Mouse (Mus musculus): ENCODE data around the gene Gm8122.
"Not testable (repeated sequence)": the region's sequence is repeated elsewhere in the genome, so short reads cannot be mapped to it uniquely, and the experiment has no call there.

DNA sequence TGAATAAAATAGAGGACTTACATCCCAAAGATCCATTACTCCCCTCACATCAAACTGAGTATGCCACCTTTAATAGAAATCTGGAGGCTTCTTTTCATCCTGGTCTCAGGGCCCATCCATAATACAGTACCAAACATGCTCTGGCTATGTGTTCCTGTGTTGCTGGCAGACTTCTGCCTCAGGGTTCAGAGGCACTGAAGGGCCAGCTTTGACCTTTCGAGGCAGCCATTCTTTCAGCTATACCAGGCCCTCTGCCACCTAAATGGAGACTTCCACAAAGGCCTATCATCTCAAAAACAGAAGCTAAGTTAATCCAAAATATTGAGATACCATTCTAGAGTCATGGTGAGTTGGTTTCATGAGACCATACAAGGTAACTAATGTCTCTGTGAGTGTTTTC, 21.4 kb upstream of the Gm8122 start:
- TF ChIP-seq POLR2A (IDR thresholded peaks at IDR 0.05; ENCODE audit: borderline replicate concordance, insufficient read depth, low read length); CTCF (IDR thresholded peaks at IDR 0.05; ENCODE audit: borderline replicate concordance, insufficient read depth, low read depth, low read length): not testable (repeated sequence)
